Mouse (Mus musculus): Measurements from ENCODE around the gene Cul5.

Cul5 gene

DNA sequence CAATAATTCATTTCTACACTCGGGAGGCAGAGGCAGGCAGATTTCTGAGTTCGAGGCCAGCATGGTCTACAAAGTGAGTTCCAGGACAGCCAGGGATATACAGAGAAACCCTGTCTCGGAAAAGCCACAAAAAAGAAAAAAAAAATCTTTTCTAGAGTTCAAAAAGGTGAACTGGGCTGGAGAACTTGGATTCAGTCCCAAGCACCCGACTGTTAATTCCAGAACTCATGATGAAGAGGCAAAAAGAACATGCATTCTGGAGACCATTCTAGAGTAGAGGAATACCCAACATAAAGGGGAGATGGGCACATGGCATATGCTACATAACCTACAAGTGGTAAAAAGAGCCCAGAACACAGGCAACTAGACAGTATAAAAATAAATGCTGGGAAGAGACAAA is 62.0 kb downstream of the Cul5 start:
- DNase-seq (ENCODE audit: extremely low read depth, low read depth, low spot score), result no peak

DNA sequence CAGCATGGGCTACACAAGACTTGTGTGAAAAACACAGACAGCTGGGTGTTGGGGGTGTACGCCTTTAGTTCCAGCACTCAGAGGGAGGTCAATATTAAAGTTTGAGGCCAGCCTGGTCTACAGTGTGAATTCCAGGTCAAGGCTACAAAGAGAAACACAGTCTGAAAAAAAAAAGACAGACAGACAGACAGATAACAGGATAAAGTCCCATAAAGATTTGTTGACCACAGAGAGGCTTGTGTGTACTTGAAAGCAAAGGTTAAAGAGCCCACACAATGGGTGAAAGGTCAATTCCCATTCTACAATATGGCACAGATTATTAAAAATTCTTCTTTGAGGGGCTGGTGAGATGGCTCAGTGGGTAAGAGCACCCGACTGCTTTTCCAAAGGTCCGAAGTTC is 62.6 kb downstream of the Cul5 start:
- no peak for DNase-seq (ENCODE audit: extremely low read depth, low read depth, low spot score)

DNA sequence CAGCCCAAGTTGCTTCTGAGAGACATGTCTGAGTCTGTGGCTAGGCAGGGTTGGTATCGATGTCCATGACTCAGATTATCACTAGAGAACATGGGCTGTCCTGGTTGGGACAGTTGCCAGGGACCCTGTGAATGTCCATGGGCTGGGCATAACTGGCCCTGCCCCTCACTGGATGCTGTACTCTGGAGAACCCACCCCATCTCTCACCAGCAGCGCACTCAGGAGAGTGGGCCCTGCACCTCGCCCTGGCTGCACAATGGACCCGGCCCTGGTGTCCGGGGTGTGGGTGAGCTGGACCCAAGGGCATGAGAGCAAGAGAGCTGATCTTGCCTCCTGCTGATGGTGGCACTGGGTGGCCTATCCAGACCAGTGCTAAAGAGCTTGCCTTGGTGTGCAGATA is 64.9 kb downstream of the Cul5 start:
- no peak for DNase-seq (ENCODE audit: extremely low read depth, low read depth, low spot score)

DNA sequence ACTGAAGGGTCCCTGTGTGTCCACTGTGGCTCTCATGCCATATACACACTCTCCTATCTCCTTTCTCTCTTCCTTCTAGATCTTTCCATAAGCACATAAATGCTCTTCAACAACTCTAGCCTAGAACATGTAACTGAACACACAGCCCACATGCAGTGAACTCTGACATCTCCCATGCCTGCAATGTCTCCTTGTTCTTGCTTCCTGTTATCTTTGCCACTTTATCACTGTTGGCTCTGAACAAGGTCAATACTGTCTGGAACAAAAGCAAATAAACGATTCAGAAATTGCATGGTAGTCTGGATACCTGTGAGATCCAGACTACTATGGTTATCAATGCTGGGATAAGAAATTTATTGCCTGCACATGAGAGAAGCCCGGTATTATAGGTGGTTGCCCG is 66.0 kb downstream of the Cul5 start:
- no peak for DNase-seq (ENCODE audit: extremely low read depth, low read depth, low spot score)

DNA sequence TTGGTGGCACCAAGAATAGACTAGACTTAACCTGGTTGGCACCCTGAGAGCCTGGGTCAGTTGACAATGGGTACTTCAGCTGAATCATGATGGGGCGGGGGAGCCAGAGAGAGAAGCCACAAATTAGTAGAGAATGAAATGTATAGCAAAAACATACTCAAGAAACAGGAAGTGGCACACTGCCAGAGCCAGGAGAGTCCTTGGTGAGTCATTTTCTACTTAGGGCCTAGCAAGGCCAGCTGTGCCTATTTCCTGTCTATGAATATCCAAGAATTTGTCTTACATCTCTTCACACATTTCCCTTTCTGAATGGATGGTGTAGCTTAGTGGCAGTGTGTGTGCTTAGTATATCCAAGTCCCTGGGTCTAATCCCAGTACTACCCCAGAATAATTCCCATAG is 66.4 kb downstream of the Cul5 start:
- no peak for DNase-seq (ENCODE audit: extremely low read depth, low read depth, low spot score)

DNA sequence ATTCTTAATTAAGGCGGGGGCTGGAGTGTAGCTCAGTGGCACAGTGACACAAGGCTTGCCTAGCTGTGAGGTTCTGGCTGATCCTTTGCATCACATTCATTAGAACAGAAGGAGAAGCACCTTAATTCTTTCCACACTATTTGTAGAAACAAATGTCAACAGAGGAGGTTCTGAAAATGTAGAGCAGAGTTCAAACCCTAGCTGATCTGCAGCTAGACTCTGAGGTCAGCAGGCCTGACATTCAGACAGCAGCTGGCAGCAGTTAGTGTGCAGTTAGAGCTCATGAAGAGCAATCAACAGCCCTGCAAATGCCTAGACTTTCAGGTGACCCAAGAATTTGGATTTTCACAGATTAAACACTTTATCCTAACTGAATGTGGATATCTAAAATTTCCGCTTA is 68.3 kb downstream of the Cul5 start:
- no peak for DNase-seq (ENCODE audit: extremely low read depth, low read depth, low spot score)

DNA sequence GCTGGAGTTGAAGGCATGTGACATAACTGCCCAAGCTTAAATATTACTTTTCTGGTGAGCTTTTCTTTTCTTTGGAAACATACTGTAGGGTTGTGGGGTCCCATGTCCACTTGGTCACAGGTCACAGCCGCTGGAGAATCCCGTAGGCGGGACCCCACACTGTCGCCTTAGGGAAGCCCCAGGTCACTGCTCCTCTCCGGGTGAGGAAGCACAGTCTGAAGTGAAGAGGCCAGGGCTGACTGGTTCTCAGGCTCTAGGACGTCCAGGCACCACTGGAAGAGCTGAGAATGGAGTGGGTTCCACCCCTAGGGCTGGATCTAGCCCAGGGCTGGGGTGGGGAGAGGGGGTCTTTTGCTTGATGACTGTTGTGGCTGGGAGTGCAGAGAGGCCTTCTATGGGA is 71.2 kb downstream of the Cul5 start:
- DNase-seq (ENCODE audit: extremely low read depth, low read depth, low spot score), result no peak

DNA sequence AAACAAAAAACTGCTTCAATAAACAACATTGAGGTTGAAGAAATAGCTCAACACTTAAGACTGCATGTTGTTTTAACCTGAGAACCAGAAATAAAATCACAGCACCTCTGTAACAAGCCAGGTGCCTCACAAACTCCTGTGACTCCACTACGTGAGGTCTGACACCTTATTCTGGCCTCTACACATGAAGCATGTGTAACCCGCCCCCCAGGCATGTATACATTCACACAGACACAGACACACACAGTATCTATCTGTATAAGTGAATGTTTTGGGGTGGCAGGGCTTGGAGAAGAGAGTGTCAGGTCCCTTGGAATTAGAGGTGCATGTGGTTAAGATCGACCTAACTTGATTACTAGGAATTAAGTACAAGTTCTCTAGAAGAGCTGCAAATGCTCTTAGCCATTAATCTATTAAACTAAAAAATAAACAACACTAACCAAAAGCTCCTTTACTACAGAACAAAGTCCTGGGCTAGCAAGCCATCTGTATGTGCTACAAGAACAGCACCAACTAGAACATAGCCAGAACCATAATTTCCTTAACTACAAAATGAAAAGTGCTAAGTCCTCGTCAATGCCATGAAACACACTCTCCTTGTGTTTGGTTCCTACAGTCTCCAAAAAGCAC is 72.7 kb downstream of the Cul5 start:
- DNase-seq (ENCODE audit: extremely low read depth, low read depth, low spot score), result no peak

DNA sequence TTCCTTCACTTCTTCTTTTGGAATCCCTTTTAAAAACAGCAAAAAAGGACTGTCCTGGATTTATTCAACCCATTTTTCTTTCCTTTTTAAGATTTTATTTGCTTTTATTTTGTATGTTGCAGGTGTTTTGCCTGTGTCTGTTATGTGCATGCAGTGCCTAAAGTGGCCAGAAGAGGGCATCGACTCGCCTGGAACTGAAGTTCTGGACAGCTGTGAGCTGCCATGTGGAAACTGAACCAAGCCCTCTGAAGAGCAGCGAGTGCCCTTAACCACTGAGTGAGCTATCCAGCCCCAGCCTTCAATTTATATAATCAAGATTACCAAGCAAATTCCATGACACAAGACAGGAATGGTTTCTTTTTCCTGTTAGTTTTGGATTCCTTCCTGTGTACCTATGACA is 75.0 kb downstream of the Cul5 start:
- no peak for DNase-seq (ENCODE audit: extremely low read depth, low read depth, low spot score)

DNA sequence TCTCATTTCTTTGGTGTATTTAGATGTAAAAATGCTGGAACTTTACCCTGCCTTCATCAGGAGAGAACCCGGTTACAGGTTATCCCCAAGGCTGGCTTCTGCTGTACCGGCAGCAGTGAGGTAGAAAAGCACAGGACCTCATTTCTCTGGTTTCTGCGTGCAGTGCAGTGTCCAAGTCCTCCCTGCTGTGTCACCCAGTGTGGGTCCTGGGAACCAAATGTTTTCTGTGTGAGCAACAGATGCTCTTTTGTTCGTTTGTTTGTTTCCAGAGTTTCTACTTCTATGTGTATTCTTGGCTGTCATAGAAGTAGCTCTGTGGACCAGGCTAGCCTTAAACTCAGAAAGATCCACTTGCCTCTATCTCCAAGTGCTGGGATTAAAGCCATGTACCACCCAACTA is 87.9 kb downstream of the Cul5 start:
- DNase-seq (ENCODE audit: extremely low read depth, low read depth, low spot score), result no peak

DNA sequence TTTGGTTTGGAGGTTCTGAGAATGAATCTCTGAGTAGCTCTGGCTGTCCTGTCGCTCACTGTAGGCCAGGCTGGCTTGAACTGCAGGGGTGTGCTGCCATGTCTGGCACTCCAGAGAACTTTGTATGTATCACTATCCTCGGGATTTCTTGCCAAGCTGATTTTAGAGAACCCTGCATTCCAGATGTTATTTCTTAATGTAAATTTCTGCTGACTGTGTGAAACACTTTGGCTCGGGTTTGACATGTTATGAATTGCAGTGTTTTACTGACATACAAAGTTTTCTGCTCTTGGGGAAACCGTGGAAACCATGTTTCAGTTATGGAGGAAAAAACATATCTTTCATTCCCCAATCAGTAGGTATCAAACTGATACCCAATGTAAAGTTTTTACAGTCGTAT is 94.1 kb downstream of the Cul5 start:
- no peak for DNase-seq (ENCODE audit: extremely low read depth, low read depth, low spot score)

DNA sequence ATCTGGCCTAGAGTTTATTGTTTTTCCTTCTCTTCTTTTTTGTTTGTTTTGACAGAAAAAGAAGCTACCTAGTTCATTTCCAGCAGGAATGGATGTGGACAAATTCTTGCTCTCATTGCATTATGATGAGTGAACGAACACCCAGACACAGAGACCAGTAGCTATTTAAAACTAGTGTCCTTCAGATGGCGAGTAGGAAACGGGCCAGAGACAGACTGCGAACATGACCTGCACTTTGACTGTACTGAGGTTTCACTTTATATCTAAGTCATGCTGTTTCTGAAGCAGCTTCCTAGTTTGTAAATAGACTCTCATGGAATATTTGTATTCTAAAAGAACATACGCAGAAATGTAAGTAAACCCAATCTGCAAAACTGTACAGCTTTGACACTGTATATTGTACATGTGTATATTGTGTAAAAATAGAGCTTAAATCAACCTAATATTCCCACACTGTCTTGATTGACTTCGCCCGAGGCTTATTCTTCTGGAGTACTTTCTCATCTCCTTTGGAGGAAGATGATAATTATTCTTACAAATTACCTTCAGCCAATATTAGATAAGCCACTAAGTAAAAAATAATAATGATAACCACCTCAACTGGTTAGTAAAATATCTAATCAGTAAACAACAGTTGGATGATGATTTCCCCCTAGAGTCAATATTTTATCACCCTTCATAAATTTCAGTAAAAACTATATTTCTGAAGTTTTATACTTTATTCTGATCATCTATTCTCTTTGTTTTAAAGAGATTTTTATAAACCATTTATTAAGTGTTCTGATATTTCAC is 97.1 kb downstream of the Cul5 start:
- no peak for DNase-seq (ENCODE audit: extremely low read depth, low read depth, low spot score)

DNA sequence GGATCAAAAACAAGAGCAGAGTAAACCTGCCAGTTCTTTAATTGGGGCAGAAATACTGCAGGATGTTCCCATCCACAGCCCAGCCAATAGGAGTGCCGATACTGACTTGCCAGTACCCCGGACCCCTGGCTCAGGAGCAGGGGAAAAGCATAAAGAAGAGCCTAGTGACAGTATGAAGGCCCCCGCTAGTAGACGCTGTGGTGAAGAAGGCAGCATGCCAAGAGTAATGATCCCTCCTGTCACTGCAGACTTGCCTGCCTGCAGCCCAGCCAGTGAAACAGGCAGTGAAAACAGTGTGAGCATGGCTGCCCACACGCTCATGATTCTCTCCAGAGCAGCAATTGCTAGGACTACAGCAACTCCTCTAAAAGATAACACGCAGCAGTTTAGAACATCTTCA is 99.2 kb downstream of the Cul5 start:
- DNase-seq (ENCODE audit: extremely low read depth, low read depth, low spot score), result no peak

All from fat pad, adult 2 months (tissue).